Mouse (Mus musculus) 3T3-L1 (cell line): ENCODE results near the gene Ehmt2.
"Not testable (repeated sequence)": the region's sequence is repeated elsewhere in the genome, so short reads cannot be mapped to it uniquely, and the experiment has no call there.

Source experiments
- DNase-seq: peaks from one replicate; pipeline ENCODE4 v3.0.0-alpha.2; 2015; ENCODE audit warnings: low read depth, low spot score

Gene Ehmt2

DNA sequence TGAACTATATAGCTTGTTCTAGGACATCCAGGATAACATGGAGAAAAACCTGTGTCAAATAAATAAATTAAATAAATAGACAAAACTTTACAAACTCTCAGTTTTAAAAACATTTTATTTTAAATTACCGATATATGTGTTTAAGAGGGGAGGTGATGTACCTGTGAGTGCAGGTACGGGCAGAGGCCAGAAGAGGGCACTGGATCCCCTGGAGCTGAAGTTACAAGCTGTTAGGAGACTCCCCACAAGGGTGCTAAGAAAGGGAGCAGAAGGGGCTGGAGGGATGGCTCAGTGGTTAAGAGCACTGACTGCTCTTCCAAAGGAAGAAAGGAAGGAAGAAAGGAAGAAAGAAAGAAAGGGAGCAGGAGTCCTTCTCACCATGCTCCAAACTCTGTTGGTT, 6.9 kb upstream of the Ehmt2 start:
- no peak for DNase-seq

DNA sequence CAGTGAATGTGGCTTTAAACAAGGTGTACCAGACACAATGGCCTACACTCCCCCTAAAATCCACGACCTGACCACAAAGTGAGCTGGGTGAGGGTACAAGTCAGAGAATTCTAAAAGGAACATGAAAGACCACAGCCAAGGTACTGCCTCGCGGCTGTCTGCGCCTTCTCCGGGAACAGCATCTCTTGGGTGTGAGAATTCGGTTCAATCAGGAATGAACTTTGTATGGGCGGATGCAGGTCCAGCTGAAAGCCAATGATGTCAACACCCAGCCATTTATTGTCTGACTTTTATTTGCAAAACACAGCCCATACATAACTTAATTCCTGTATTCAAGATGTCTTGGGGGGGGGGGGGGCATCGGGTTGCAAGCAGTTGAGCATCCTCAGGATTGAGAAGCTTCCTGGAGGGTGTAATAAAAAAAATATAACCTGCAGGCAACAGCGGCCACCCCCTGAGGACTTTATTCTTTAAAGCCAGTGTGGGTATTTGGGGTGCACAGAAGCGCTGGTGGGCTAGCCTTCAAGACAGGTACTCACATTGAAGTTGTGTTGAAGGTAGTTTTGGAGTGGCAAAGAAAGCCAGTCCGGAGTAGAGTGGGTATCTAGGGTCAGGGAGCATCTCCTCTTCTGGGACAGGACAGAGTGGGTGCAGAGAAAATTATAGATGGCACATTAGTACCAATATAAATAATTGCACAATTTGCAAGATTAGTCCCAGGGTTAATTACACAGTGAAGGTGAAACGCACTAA, 5.0 kb upstream of the Ehmt2 start:
- no peak for DNase-seq

DNA sequence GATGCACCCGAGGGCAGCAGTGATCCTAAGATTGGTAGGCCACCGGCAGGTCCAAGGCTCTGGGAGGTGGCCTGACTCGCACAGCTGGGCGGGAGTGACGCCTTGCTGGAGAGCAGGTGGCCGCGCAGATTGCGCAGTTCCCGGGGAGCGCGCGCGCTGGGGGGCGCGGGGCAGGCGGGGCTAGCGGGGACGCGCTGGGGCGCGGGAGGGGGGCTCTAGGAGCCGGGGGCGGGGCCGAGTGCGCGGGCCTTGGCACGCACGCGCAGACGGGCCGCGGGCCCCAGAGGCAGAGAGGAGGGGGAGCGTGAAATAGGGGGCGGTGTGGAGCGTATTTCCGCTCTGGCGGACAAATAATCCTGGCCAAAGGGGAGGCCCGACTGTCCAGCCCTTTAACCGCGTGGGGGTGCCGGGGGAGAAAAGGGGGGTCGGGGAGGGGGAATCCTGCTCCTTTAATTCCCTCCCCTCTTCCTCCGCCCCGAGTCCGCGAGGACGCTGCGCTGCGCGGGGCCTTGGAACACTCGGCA, 4.1 kb upstream of the Ehmt2 start:
- peak; percentile 94 for DNase-seq

DNA sequence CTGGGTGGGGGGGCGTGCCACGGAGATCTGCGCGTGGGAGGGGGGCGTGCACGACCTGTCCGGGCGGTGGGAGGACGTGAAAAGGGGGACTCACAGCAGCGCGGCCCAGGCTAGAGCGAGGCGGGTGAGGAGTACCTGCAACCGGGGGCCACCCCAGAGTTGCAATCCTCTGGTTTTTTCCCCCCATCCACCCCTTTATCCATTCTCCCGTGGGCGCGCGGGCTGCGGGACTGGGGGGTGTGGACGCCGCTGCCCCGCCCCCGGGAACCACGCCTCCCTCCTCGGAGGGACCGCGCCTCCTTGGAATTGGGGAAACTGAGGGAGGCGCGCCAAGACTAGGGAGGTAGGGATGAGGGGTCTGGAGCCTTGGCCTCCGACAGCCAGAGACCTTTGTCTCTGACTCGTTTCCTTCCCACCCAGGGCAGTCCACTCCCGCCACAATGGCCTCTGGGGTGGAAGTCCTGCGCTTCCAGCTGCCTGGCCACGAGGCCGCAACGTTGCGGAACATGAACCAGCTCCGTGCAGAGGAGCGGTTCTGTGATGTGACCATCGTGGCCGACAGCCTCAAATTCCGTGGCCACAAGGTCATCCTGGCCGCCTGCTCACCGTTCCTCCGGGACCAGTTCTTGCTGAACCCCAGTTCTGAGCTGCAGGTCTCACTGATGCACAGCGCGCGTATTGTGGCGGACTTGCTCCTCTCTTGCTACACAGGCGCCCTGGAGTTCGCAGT, 3.3 kb upstream of the Ehmt2 start:
- peak; percentile 56 for DNase-seq

DNA sequence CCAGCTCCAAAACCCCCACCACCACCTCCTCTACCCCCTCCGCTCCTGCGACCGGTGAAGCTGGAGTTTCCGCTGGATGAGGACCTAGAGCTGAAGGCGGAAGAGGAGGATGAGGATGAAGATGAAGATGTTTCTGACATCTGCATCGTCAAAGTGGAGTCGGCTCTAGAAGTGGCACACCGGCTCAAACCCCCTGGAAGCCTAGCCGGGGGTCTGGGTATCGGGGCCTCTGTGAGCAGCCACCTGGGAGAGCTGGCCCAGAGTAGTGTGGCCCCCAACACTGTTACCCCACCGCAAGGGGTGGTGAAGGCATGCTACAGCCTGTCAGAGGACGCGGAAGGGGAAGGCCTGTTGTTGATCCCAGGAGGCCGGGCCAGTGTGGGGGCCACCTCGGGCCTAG, 2.5 kb upstream of the Ehmt2 start:
- DNase-seq: no peak

DNA sequence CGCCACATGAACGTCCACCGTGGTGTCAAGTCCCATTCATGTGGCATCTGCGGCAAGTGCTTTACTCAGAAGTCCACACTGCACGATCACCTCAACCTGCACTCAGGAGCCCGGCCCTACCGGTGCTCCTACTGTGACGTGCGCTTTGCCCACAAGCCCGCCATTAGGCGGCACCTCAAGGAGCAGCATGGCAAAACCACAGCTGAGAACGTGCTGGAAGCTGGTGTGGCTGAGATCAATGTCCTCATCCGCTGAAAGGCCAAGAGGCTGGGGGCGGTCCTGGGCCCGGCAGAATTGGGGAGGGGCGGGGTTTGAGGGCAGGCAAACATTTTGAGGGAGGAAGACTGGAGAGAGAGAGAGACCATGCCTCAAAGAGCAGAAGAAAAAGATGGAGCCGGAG, 1.9 kb upstream of the Ehmt2 start:
- DNase-seq: no peak

DNA sequence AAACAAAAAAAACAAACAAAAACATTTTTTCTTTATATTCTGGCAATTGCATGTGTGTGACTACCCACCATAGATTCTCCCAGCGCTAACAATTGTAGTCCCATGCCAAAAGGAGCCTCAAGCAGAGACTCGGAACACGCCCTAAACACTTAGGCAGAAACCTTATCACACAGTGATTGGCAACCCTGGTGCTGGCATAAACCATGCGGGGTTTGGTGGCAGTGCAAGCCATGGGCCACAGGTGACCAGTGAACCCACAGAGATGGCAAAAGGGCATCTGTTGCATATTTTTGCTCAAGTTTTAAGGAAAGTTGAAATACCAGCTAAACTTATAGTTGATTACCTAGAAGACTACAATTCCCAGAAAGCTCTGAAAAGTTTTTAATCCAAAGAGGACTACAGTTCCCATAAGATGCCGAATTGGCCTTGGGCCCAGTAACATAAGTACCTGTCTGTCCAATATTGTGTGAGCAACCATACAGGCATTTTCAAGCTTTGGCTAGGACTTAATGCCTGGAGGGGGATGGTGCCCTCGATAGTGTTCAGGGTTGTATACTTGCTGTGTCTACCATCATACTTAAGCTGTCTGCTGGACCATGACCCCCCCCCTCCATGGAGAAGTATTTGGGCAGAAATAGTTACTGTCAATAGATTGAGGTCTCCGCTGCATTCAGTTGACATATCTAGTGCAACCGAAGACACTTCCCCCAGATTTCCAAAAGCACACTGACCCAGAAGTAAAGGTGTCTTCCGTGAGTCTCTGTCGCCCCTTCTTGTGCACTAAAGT, 703 bp upstream of the Ehmt2 start:
- DNase-seq: peak; percentile 95

DNA sequence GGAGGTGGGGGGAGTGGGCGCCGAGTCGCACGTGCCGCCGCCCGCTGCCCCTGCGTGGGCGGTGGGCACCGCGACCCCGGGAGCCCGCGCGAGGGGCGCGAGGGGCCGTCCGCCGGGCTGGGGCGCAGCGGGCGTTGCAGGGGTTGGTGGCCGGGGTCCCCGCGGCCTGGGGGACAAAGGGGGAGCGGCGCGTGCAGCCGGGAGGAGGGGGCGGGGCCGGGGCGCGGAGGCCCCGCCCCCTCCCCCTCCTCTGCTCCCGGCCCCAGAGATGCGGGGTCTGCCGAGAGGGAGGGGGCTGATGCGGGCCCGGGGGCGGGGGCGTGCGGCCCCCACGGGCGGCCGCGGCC, 410 bp downstream of the Ehmt2 start:
- DNase-seq: no peak

DNA sequence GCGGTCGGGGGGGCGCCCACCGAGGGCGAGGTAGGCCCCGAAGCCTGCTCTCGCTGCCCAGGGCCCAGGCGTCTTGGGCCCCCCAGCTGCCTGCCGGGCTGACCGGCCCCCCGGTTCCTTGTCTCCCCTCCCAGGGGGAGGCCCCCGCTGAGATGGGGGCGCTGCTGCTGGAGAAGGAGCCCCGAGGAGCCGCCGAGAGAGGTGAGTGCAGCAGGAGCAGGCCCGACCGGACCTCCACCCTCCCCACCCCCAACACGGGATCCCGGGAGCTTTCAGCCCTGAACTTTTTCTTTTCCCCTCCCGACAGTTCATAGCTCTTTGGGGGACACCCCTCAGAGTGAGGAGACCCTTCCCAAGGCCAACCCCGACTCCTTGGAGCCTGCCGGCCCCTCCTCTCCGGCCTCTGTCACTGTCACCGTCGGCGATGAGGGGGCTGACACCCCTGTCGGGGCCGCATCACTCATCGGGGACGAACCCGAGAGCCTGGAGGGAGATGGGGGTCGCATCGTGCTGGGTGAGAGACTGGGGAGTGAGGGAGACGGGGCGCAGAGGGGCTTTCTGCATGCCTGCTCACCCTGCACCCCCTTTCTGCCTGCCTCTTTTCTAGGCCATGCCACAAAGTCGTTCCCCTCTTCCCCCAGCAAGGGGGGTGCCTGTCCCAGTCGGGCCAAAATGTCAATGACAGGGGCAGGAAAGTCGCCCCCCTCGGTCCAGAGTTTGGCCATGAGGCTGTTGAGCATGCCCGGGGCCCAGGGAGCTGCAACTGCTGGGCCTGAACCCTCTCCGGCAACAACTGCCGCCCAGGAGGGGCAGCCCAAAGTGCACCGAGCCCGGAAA, 1.0 kb downstream of the Ehmt2 start:
- DNase-seq: peak; percentile 49

DNA sequence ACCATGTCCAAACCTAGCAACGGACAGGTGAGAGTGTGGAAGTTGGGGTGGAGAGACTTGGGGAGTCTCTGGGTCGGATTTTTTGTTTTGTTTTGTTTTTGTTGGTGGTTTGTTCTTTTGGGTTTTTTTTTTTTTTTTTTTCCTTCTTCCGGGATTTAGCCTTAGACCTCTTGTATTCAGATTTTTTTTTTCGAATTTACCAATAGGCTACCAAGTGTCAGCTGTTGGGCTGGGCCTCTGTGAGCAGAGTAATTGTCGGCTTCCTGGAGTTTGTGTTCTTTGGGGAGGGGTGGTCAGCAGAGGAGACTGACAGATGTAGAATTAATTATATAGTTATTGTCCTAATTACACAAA, 1.6 kb downstream of the Ehmt2 start:
- peak; percentile 86 for DNase-seq

DNA sequence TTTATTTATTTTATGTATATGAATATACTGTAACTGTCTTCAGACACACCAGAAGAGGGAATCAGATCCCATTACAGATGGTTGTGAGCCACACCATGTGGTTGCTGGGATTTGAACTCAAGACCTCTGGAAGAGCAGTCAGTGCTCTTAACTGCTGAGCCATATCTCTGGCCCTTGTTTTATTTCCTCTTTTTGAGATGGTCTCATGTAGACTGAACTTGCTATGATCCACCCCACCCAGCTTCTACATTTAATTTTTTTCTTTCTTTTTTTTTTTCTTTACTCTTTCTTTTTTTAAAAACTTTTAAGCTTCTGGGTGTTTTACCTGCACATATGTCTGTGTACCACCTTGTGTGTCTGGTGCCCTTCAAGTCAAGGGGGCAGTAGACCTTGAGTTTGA, 2.6 kb downstream of the Ehmt2 start:
- not testable (repeated sequence) for DNase-seq

DNA sequence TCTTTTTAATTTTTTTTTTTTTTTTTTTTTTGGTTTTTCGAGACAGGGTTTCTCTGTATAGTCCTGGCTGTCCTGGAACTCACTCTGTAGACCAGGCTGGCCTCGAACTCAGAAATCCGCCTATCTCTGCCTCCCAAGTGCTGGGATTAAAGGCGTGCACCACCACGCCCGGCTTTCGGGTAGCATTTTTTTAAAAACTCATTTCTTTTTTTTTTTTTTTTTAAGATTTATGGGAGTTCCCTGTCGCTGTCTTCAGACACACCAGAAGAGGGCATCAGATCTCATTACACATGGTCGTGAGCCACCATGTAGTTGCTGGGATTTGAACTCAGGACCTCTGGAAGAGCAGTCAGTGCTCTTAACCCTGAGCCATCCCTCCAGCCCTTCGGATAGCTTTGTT, 3.7 kb downstream of the Ehmt2 start:
- not testable (repeated sequence) for DNase-seq

DNA sequence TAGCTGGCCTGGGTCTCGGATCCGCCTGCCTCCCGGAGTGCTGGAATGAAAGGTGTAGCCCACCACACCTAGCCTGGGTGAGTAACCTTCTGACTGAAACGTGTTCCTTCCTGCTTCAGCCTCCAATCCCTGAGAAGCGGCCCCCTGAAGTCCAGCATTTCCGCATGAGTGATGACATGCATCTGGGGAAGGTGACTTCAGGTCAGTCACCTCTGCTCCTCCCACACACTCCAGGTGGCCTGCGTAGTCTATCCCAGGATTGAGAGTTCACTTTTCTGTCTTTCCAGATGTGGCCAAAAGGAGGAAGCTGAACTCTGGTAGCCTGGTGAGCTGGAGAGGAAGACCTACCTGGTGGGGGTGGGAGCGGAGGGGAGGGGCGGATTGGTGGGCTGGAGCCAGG, 4.6 kb downstream of the Ehmt2 start:
- DNase-seq: no peak

DNA sequence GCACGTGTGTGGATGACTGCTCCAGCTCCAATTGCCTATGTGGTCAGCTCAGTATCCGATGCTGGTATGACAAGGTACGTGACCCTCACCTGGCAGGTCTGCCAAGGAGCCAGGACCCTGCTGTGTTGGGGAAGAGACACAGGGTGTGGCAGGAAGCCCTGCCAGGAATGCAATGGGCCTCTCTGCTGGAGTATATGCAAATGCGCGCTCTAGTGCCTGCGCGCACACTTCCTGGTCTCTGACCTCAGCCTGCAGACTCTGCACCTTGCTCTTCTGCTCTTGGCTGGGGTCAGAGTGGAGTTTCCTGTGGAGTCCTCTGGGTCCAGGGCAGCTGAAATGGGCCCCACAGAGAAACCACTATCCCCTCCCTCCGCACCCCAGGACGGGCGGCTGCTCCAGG, 12.7 kb downstream of the Ehmt2 start:
- no peak for DNase-seq

DNA sequence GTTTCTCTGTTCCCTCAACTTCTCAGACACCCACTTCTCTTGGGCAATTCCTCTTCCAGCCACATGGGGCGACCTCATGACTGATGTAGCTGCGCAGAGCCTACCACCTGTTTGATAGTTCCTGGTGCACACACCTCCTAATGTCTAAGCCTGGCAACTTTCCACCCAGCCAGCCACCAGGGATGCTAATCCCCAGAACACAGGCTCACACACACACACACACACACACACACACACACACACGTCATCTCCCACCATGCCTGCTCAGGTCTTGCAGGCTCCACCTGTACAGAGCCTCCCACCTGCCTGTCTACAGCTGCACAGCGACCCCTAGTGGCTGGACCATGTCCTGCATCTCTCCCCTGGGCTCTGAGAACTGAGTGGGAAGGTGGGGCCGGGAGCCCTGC, 13.7 kb downstream of the Ehmt2 start:
- peak; percentile 78 for DNase-seq

DNA sequence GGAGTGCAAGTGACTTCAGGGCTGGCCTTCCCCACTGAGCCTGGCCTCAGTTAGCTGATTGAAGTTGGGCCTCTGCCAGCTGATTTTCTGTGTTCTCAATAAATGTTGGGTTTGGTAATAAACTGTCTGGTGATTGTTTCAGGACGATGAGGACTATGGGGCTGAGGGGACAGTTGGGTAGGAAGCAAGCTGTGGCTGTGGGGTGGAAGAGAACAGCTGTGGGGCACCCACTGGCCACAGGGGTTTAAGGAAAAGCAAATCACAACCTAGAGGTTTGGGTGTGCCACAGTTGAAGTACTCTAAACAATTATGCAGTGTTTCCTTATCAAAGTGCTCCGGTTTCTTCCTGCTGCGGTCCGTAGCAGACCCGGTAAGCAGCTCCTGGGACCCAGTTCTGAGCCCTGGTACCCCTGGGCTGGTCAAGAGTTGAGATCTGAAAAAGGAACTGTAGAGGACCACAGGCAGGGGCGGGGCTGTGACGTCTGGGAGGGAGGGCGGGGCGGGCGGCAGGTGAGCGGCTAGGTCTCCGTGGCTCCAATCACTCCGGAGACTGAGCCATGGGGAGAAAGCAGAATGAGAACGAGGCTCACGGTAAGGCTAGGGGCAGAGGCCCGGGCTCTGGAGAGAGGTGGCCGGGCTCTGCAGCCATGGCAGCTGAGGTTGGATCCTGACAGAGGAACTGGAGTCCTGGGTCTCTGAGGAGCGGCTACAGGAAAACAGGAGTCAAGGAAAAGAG, 15.8 kb downstream of the Ehmt2 start, which contains the start of gene Slc44a4:
Gene Slc44a4, plus strand, starts transcription at position 537 of the 736 bp plus-strand sequence.
- DNase-seq: no peak

DNA sequence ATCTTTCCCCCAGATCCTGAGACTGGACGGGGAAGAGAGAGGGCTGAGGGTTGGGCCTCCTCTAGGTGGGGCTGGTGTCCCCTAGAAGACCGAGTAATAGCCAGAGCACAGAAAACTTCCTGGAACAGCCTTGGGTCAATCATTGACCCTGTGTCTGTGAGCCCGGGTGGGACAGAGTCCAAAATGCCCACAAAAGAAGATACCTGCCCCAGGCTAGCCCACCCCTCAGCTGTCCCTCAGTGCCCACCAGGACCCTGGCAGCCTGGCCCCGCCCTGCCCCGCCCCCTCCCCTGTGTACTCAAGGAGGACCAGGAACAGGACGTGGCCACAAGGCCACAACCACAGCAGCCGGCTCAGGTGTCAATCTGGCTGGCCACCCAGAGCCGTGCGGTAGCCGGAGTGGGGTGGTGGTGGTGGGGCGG, 17.2 kb downstream of the Ehmt2 start:
- DNase-seq: peak; percentile 64

DNA sequence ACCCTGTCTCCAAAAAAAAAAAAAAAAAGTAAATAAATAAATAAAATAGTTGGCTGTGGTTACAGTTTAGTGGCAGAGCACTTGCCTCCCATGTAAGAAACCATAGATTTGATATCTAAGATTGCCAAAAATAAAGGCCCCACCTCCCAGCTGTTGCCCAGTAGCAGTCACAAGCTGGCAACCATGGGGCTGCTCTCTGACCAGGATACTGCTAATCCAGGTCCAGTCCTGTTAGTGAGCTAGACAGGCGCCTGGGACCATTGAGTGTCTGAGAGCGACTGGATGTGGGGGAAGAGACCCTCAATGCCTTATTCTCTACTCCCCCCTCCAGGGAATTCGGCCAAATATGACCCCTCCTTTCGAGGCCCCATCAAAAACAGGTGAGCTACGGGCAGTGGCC, 18.0 kb downstream of the Ehmt2 start:
- peak; percentile 39 for DNase-seq

DNA sequence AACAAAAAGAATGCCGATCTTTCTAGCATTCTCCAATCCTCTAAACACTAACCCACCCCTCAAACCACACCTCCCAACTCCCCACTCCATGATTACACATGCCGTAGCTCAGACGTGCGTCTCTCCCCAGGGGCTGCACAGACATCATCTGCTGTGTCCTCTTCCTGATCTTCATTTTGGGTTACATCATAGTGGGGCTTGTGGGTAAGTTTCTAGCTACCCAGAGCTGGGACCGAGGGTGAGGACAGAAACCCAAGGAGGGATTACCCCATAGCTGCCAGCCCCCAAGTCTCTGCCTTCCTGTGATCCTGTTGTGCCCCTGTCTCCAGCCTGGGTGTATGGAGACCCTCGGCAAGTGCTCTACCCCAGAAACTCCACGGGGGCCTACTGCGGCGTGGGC, 18.9 kb downstream of the Ehmt2 start:
- no peak for DNase-seq

DNA sequence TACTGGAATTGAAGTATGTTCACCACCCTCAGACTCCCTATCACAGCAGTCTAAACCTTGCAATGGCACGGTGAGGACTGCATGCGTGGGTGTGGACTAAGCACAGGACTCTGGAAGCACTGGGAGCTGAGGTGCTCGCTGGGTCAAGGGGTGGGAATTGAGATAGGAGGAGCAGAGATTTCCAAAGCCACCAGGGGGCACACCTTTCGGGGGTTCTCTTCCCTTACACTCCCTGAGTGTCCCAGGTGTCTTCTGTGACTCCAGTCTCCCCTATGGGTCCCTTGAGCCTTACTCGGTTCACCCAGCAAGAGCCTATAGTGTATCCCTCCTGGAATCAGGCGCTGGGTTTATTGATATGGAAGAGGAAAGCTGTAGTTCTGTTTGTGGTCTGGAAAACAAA, 24.7 kb downstream of the Ehmt2 start:
- DNase-seq: peak; percentile 48

DNA sequence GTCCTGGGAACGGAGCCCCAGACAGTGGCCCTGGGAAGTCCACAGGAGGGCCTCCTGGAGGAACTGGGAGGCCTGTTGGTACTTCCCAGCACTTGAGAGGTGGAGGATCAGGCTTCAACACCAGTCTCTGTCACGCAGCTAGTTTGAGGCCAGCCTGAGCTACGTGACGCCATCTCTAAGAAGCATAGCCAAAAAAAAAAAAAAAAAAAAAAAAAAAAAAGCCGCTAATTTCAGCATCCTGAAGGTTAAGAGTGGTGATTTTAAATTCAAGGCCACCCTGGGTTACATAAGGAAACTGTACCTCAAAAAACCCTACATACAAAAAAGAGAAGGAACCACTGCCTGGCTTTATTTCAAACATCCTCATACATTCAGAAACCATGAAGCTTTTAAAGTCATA, 26.0 kb downstream of the Ehmt2 start:
- no peak for DNase-seq
